Mouse (Mus musculus): ENCODE results near the gene Flnc. TPM values are rescaled to one million over a fixed set of nuclear protein-coding genes. Genes with fewer than 3 reads are reported as not detected.

The Flnc gene
- polyA plus RNA-seq, 1 experiment from 2014 or later = 2.5 TPM

GRCm38 (mm10) chr6:29425118-29425517 is 7.9 kb upstream of the Flnc start:
- no peak overlapping the region for H3K27ac ChIP-seq (ENCODE audit: low read depth, low read length)
- H3K4me3 ChIP-seq (ENCODE audit: low read depth, low read length) = no peak overlapping the region
- no peaks in the 10 kb centered on the region for H3K9me3 ChIP-seq (ENCODE audit: control insufficient read depth, low read length)
- DNase-seq (ENCODE audit: low spot score, missing footprints) (no peak), ATAC-seq (ENCODE audit: low FRiP score) (no peak)
- no peaks in the 10 kb centered on the region for H3K4me1 ChIP-seq (ENCODE audit: control insufficient read depth, insufficient read depth, low read length)
- no peak overlapping the region for H3K9ac ChIP-seq (ENCODE audit: low read length)
- H3K4me2 ChIP-seq = no peak overlapping the region
- no peaks in the 10 kb centered on the region for H3K36me3 ChIP-seq (ENCODE audit: control insufficient read depth, insufficient read depth, low read length)
- 77% methylated on average over 8 of the region's 8 CpGs for WGBS
- no peaks in the 10 kb centered on the region for H3K27me3 ChIP-seq (ENCODE audit: control insufficient read depth, insufficient read depth, low read length)

GRCm38 (mm10) chr6:29426331-29426730 is 6.7 kb upstream of the Flnc start:
- Histone ChIP-seq H3K4me2 (no peak overlapping the region), H3K36me3 (ENCODE audit: control insufficient read depth, insufficient read depth, low read length) (no peaks in the 10 kb centered on the region), H3K27me3 (ENCODE audit: control insufficient read depth, insufficient read depth, low read length) (no peaks in the 10 kb centered on the region; the same call in 1 of the 2 replicates), H3K4me1 (ENCODE audit: control insufficient read depth, insufficient read depth, low read length) (no peaks in the 10 kb centered on the region), H3K27ac (ENCODE audit: low read depth, low read length) (no peak overlapping the region), H3K4me3 (ENCODE audit: low read depth, low read length) (no peak overlapping the region), H3K9ac (ENCODE audit: low read length) (no peak overlapping the region), H3K9me3 (ENCODE audit: control insufficient read depth, low read length) (no peaks in the 10 kb centered on the region)
- ATAC-seq (ENCODE audit: low FRiP score) (no peak), DNase-seq (ENCODE audit: low spot score, missing footprints) (no peak)
- 83% methylated on average over 6 of the region's 6 CpGs for WGBS

GRCm38 (mm10) chr6:29428171-29428570 is 4.9 kb upstream of the Flnc start:
- Histone ChIP-seq H3K9ac (ENCODE audit: low read length) (no peak overlapping the region), H3K27ac (ENCODE audit: low read depth, low read length) (no peak overlapping the region), H3K9me3 (ENCODE audit: control insufficient read depth, low read length) (no peaks in the 10 kb centered on the region), H3K27me3 (ENCODE audit: control insufficient read depth, insufficient read depth, low read length) (peaks cover 13% of the 10 kb centered on the region), H3K4me3 (ENCODE audit: low read depth, low read length) (no peak overlapping the region), H3K36me3 (ENCODE audit: control insufficient read depth, insufficient read depth, low read length) (no peaks in the 10 kb centered on the region), H3K4me2 (no peak overlapping the region), H3K4me1 (ENCODE audit: control insufficient read depth, insufficient read depth, low read length) (peaks cover 4% of the 10 kb centered on the region; the same call in 1 of the 2 replicates)
- no peak for ATAC-seq (ENCODE audit: low FRiP score)
- DNase-seq (ENCODE audit: low spot score, missing footprints) = no peak
- 49% methylated on average over 4 of the region's 4 CpGs for whole genome bisulfite sequencing

- peaks cover 34% of the 10 kb centered on the region for H3K27me3 ChIP-seq (ENCODE audit: control insufficient read depth, insufficient read depth, low read length)
- WGBS = 52% methylated on average over 15 of the region's 15 CpGs
- H3K27ac ChIP-seq (ENCODE audit: low read depth, low read length) = no peak overlapping the region
- H3K36me3 ChIP-seq (ENCODE audit: control insufficient read depth, insufficient read depth, low read length) = no peaks in the 10 kb centered on the region
- ATAC-seq (ENCODE audit: low FRiP score) (no peak), DNase-seq (ENCODE audit: low spot score, missing footprints) (no peak)
- H3K9ac ChIP-seq (ENCODE audit: low read length) = no peak overlapping the region
- H3K4me1 ChIP-seq (ENCODE audit: control insufficient read depth, insufficient read depth, low read length) = peaks cover 26% of the 10 kb centered on the region
- no peaks in the 10 kb centered on the region for H3K9me3 ChIP-seq (ENCODE audit: control insufficient read depth, low read length)
- H3K4me3 ChIP-seq (ENCODE audit: low read depth, low read length) = no peak overlapping the region
- H3K4me2 ChIP-seq = no peak overlapping the region
Observed at GRCm38 (mm10) chr6:29430681-29431420, 2.2 kb upstream of the Flnc start.

GRCm38 (mm10) chr6:29431473-29431872 is 1.6 kb upstream of the Flnc start:
- 26% methylated on average over 5 of the region's 5 CpGs for WGBS
- H3K27me3 ChIP-seq (ENCODE audit: control insufficient read depth, insufficient read depth, low read length) = peaks cover 34% of the 10 kb centered on the region

GRCm38 (mm10) chr6:29432156-29432555 is 900 bp upstream of the Flnc start:
- DNase-seq (ENCODE audit: low spot score, missing footprints) (no peak), ATAC-seq (ENCODE audit: low FRiP score) (no peak)
- Histone ChIP-seq H3K9ac (ENCODE audit: low read length) (no peak overlapping the region), H3K9me3 (ENCODE audit: control insufficient read depth, low read length) (no peaks in the 10 kb centered on the region), H3K4me3 (ENCODE audit: low read depth, low read length) (no peak overlapping the region), H3K4me1 (ENCODE audit: control insufficient read depth, insufficient read depth, low read length) (peaks cover 34% of the 10 kb centered on the region), H3K36me3 (ENCODE audit: control insufficient read depth, insufficient read depth, low read length) (no peaks in the 10 kb centered on the region), H3K27me3 (ENCODE audit: control insufficient read depth, insufficient read depth, low read length) (peaks cover 34% of the 10 kb centered on the region), H3K4me2 (no peak overlapping the region), H3K27ac (ENCODE audit: low read depth, low read length) (no peak overlapping the region)
- WGBS = 45% methylated on average over 3 of the region's 3 CpGs

More at GRCm38 (mm10) chr6:29431473-29431872, 1.6 kb upstream of the Flnc start:
- ATAC-seq (ENCODE audit: low FRiP score) (no peak), DNase-seq (ENCODE audit: low spot score, missing footprints) (no peak)
- Histone ChIP-seq H3K4me2 (no peak overlapping the region), H3K4me3 (ENCODE audit: low read depth, low read length) (no peak overlapping the region), H3K27ac (ENCODE audit: low read depth, low read length) (no peak overlapping the region), H3K9ac (ENCODE audit: low read length) (no peak overlapping the region), H3K9me3 (ENCODE audit: control insufficient read depth, low read length) (no peaks in the 10 kb centered on the region), H3K4me1 (ENCODE audit: control insufficient read depth, insufficient read depth, low read length) (peaks cover 32% of the 10 kb centered on the region), H3K36me3 (ENCODE audit: control insufficient read depth, insufficient read depth, low read length) (no peaks in the 10 kb centered on the region)

- DNase-seq (ENCODE audit: low spot score, missing footprints) = no peak
- Histone ChIP-seq H3K4me1 (ENCODE audit: control insufficient read depth, insufficient read depth, low read length) (peaks cover 34% of the 10 kb centered on the region), H3K9ac (ENCODE audit: low read length) (peak overlapping the region; percentile 53)
Observed at GRCm38 (mm10) chr6:29432676-29433037, 399 bp upstream of the Flnc start.

GRCm38 (mm10) chr6:29433804-29434795 is 1.0 kb downstream of the Flnc start:
- ATAC-seq (ENCODE audit: low FRiP score) = 0 out of 2 replicates have a peak, but pooled peaks have one; percentile 3
- WGBS = 1% methylated on average over 27 of the region's 27 CpGs
- H3K9ac ChIP-seq (ENCODE audit: low read length) = peak overlapping the region; percentile 53; the same call in 1 of the 2 replicates

More at GRCm38 (mm10) chr6:29432676-29433037, 399 bp upstream of the Flnc start:
- H3K9me3 ChIP-seq (ENCODE audit: control insufficient read depth, low read length) = no peaks in the 10 kb centered on the region
- peaks cover 34% of the 10 kb centered on the region for H3K27me3 ChIP-seq (ENCODE audit: control insufficient read depth, insufficient read depth, low read length)
- H3K4me3 ChIP-seq (ENCODE audit: low read depth, low read length) = peak overlapping the region; percentile 44
- no peak overlapping the region for H3K27ac ChIP-seq (ENCODE audit: low read depth, low read length)
- no peaks in the 10 kb centered on the region for H3K36me3 ChIP-seq (ENCODE audit: control insufficient read depth, insufficient read depth, low read length)
- ATAC-seq (ENCODE audit: low FRiP score) = no peak
- H3K4me2 ChIP-seq = peak overlapping the region; percentile 74

More at GRCm38 (mm10) chr6:29433804-29434795, 1.0 kb downstream of the Flnc start:
- Histone ChIP-seq H3K4me2 (peak overlapping the region; percentile 74), H3K27me3 (ENCODE audit: control insufficient read depth, insufficient read depth, low read length) (peaks cover 34% of the 10 kb centered on the region), H3K4me1 (ENCODE audit: control insufficient read depth, insufficient read depth, low read length) (peaks cover 34% of the 10 kb centered on the region), H3K27ac (ENCODE audit: low read depth, low read length) (no peak overlapping the region; the same call in 1 of the 2 replicates), H3K4me3 (ENCODE audit: low read depth, low read length) (peak overlapping the region; percentile 44), H3K36me3 (ENCODE audit: control insufficient read depth, insufficient read depth, low read length) (no peaks in the 10 kb centered on the region), H3K9me3 (ENCODE audit: control insufficient read depth, low read length) (no peaks in the 10 kb centered on the region)
- DNase-seq (ENCODE audit: low spot score, missing footprints) = peak; percentile 95
